Mouse (Mus musculus) neutrophil, adult 5-6 weeks (primary cell): ENCODE data around the gene Rfx3. TPM values are rescaled to one million over a fixed set of nuclear protein-coding genes. Genes with fewer than 3 reads are reported as not detected.

ENCODE experiments used
- ATAC-seq: fragments of 151-379, 151-347 bp; 2 replicates; pipeline ENCODE4 v1.8.0; 2017; ENCODE audit warnings: mild to moderate bottlenecking, moderate TSS enrichment; ENCODE audit not compliant: insufficient number of reproducible peaks, poor library complexity, low FRiP score, severe bottlenecking; ENCODE audit errors: extremely low read depth
- total RNA-seq: library from RNA; stranded (forward); fragments of 200-1000 nt; gene quantifications from 2 replicates; pipeline ENCODE4 v1.2.3, GENCODE M21; 2017

Gene Rfx3
- total RNA-seq, 1 experiment from 2014 or later = 12.5 TPM

DNA sequence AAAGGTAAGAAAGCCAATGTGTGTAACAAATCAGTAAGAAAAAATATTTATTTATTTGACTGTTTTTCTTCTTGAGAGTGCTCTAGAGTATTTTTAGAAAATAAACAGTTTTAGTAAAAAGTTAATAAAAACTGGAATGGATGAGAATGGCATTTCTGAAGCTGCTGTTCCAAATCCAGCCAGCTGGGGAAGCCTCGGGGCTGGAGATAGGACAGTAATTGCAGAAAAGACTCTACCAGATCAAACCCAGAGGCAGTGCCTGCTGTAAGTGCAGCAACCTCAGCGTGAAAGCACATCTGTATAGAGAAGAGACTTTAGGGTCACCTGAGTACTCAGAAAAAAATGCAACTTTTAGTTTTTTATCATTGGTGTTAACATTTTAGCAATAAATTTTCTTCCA, 91.9 kb downstream of the Rfx3 start:
- no peak for ATAC-seq

GRCm38 (mm10) chr19:27916446-27916845, 94.5 kb downstream of the Rfx3 start:
- no peak for ATAC-seq

- no peak for ATAC-seq
These were observed 104.0 kb downstream of the Rfx3 start for GRCm38 (mm10) chr19:27906976-27907375.

- no peak for ATAC-seq
These were observed 105.0 kb downstream of the Rfx3 start for GRCm38 (mm10) chr19:27905976-27906375.

GRCm38 (mm10) chr19:27905172-27905571, 105.8 kb downstream of the Rfx3 start:
- no peak for ATAC-seq

- no peak for ATAC-seq
These were observed 106.3 kb downstream of the Rfx3 start for GRCm38 (mm10) chr19:27904655-27905054.

DNA sequence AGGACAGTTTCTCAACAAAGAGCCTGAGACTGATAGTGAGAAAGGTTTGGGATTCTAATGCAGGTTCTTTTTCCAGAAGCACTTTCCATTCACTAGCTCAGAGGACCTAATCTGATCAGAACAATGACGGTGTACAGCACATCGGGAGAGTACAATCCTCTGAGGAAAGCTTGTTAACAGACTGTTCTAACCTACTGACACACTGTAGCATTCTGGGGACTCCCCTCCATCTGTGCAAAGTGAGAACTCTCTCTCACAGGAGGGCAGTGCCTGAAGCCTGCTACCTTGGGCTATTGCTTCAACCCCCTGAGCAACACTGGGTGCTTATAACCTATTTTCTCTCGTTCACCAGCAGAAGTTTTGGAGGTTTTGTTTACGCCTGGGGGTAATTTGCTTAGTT, 106.8 kb downstream of the Rfx3 start:
- ATAC-seq = no peak

DNA sequence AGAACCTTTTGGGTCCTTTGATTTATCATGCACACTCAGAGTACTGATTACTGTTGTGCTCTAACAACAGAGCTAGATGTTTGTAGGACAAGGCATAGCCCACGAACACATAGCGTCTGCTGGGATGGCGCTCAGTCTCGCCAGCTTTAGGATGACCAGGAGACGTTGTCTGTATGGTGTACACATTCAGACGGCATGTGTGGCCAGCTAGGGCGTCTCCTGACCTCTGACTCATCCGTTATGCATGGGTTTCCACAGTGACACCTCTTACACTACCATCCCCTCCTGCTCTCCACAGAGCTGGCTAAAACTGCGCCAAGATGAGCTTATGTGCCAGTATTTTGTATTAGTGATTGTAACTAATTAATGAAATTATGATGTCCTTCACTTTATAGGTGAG, 108.4 kb downstream of the Rfx3 start:
- ATAC-seq = no peak

DNA sequence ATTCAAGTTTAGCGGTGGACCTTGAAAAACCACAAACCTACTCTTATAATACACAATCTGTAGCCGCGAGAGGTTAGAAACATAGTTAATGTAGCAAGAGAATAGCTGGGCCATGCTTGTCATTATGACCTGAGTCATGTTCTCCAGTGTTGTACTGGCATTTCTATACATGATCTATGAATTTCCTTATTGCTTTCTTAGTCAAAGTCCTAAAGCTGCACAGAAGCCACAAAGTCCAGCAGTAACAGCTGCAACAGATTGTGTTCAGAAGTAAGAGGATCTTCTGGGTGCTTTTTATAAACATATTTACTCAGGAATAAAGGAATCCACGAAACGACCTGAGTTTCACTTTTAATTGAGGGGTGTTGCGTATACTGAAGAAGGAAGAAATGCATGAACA, 109.3 kb downstream of the Rfx3 start:
- ATAC-seq = no peak

DNA sequence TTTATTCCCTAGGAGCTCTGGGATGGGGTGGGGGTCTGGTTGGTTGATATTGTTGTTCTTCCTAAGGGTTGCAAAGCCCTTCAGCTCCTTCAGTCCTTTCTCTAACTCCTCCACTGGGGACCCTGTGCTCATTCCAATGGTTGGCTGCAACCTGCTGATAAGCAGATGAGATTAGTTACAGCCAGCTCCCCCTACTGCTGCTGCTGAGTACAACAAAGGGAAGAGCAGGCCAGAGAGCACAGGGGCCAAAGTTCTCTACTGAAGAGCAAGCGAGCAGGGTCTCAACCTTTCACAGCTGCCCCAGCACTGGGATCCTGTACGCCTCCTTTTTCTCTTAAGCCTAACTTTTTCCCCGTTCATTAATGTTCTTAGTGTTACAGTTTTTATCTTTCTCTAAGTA, 126.4 kb downstream of the Rfx3 start:
- no peak for ATAC-seq

DNA sequence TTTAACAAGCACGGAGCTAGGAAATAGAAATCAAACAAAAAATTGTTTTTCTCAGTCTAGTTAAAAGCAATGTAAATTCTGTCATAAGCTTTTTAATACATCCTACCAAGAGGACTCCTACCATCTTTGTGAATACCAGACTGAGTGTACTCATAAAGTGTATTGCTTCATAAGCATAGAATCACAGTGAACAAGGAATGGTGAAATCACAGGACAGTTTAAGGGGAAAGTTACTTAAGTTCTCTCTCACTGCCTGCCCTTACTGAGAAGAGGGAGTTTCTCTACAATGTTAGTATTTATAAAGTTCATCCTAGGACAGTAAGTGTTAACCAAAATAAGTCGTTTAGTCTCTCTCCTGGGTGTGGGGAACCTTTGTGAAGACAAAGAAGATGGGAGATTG, 133.5 kb downstream of the Rfx3 start:
- ATAC-seq = no peak

DNA sequence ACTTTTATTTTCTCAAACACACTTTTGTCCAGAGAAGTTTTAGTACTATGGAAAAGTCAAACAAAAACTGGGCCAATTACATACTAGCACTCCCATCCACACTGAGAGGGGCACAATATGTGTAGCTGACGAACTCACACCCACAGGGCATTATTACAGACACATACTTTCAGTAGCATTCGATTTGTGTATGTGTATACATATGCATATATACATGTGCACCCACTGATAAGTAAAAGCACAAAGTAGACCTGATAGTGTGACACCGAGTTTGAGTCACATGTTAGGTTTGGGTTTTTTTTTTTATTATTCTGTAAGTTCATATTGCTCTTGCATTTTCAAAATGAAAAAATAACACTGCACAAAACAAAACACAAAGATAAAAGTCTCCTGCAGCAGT, 140.2 kb downstream of the Rfx3 start:
- ATAC-seq = no peak

- ATAC-seq = no peak
These were observed 151.3 kb downstream of the Rfx3 start for GRCm38 (mm10) chr19:27859641-27860040.

DNA sequence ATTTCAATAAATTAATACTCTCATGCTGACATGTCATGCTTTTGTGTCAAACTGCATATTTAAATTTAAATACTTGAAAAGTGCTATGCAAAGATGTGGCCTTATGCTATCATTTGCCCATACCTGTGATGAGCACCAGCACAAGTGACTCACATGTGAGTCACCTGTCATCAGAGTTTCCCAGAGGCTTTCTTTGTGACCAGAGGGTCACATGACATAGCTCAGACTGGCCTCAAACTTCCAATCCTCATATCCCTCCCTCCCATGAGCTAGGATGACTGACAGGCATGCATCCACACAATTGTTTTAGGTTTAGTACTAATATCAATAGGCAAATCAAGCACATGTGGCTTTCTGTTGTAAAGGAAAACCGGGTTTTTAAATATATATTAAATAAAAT, 162.0 kb downstream of the Rfx3 start:
- no peak for ATAC-seq

GRCm38 (mm10) chr19:27847055-27847454, 163.9 kb downstream of the Rfx3 start:
- no peak for ATAC-seq

DNA sequence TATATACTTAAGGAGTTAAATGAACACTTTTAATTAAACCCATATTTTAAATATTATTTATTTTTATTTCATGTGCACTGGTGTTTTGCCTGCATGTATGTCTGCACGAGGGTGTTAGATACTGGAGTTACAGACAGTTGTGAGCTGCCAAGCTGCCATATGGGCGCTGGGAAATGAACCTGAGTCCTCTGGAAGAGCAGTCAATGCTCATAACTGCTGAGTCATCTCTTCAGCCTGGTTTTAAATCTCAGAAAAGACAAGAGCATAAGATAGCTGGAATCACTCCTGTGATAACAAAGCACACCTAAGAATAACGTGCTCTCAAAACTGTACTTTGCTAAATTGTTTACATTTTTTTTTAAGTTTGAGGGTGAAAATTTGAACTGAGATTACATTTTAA, 172.3 kb downstream of the Rfx3 start:
- no peak for ATAC-seq

GRCm38 (mm10) chr19:27838041-27838440, 172.9 kb downstream of the Rfx3 start:
- ATAC-seq = no peak

DNA sequence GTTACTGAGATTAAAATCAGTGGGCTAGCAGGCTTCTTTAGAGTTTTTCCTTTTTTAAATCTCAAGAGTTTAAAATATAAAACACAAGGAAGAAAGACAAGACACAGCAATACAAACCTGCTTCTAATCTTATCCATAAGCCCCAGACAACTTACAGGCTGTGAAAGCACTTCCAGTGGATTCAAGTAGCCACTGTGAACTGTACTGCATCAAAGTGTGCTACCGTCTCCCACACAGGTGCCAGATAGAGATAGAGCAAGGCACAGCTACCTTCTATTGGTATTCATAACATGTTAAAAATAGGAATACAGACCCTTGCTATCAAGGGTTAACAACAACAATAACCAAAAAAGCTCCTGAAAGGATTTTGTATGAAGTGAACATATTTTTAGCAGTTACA, 178.5 kb downstream of the Rfx3 start:
- no peak for ATAC-seq

GRCm38 (mm10) chr19:27828316-27828715, 182.7 kb downstream of the Rfx3 start:
- ATAC-seq = no peak

GRCm38 (mm10) chr19:27817661-27818060, 193.3 kb downstream of the Rfx3 start:
- ATAC-seq = no peak

DNA sequence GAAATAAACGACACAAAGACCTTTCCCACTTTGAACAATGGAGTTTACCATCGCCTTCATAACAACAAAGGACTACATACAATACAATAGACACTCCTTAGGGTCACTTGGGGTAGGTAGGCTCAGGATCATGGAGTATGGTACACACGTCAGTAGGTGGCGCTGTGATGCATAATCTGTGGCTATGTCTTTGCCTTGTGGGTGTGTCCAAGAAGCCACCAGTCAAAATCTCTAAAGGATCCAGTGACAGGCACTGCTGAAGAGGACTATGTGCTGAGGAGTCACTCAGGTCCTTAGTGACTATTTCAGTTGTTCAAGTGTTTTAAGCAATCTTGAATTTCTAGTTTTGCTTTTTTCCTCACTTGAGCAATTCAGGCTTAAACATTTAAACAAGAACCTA, 230.9 kb downstream of the Rfx3 start:
- ATAC-seq = no peak

- no peak for ATAC-seq
These were observed 240.2 kb downstream of the Rfx3 start for GRCm38 (mm10) chr19:27770716-27771265.
